ENCODE assay signal across 11 mouse cellular contexts in the genomic region with DNA sequence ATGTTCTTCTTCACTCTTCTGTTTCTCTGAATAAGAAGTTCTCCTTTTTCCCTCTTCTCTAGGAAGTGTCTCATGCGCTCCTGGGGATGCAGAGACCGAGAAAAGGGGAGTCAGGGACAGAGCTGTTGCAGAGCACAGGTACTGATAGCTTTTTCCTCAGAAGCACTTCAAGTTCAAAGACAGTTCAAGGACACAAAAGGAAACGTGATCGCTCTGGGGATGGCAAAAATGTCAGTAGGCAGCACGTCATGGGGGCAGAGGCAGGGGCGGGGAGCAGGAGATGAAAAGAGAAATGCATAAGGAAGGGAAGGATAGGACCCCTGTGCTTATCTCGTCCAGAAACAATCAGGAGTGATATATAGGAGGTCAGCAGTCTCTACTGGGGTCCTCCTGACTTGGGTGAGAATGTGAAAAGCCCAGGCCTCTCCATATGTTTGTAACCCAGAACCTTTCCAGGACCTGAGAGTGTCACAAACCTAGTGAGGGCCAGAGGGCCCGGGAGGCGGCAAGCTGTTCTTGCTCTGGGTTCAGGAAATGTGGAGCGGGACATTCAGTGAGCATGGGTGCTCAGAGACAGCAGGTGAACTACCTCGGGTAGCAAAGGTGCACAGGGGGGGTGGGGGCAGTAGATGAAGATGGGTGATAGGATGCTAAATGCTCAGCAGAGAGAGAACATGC. TPM values are rescaled to one million over a fixed set of nuclear protein-coding genes. Genes with fewer than 3 reads are reported as not detected.
A peak's percentile ranks its signal among the peaks of the same experiment; 100 is the strongest.
DNase-seq lines count a peak whose midpoint lies in the region; ATAC-seq lines count a peak whose summit lies in the region.
"Had no signal": no experiment of that assay in that cellular context is flagged by ENCODE, and none has a peak within 500 bp of the region (broad histone marks: within the 10 kb centered on the region; RNA-seq: fewer than 3 reads in every experiment).

No protein-coding gene starts in this region.

- no peak overlapping the region for H3K9ac ChIP-seq in heart, embryonic 12.5 days
- no peak overlapping the region for H3K9ac ChIP-seq in hindbrain, embryonic 15.5 days
- no peak overlapping the region for H3K9ac ChIP-seq in neural tube, embryonic 13.5 days
- no peak overlapping the region for H3K9ac ChIP-seq in intestine, embryonic 15.5 days

- DNase-seq in heart, adult 8-10 months (ENCODE audit: low spot score) = no peak
- DNase-seq in layer of hippocampus, adult 9-10 months (ENCODE audit: low spot score) = no peak
- DNase-seq: gastrocnemius, postnatal 25 days had no signal

- H3K4me2 ChIP-seq in heart, embryonic 12.5 days = peak overlapping the region; percentile 56
- peak overlapping the region; percentile 49 for H3K4me2 ChIP-seq in hindbrain, embryonic 15.5 days
- H3K4me2 ChIP-seq in neural tube, embryonic 13.5 days = peak overlapping the region; percentile 34
- no peak overlapping the region; the same call in 1 of the 2 replicates for H3K4me2 ChIP-seq in intestine, embryonic 15.5 days (replicated peaks)

- peak overlapping the region; percentile 48 for H3K27ac ChIP-seq in heart, embryonic 12.5 days (ENCODE audit: poor library complexity, severe bottlenecking)
- H3K27ac ChIP-seq in hindbrain, embryonic 15.5 days (replicated peaks) = no peak overlapping the region
- H3K27ac ChIP-seq in neural tube, embryonic 13.5 days (replicated peaks) = no peak overlapping the region
- no peak overlapping the region for H3K27ac ChIP-seq in intestine, embryonic 15.5 days

- peaks cover 12% of the 10 kb centered on the region for H3K4me1 ChIP-seq in heart, embryonic 12.5 days (replicated peaks)
- peaks cover 4% of the 10 kb centered on the region; the same call in 1 of the 2 replicates for H3K4me1 ChIP-seq in megakaryocyte, embryonic 14.5 days
- peaks cover 5% of the 10 kb centered on the region; the same call in 1 of the 2 replicates for H3K4me1 ChIP-seq in hindbrain, embryonic 15.5 days (replicated peaks)
- H3K4me1 ChIP-seq in neural tube, embryonic 13.5 days (replicated peaks) = peaks cover 9% of the 10 kb centered on the region
- peaks cover 10% of the 10 kb centered on the region for H3K4me1 ChIP-seq in intestine, embryonic 15.5 days (replicated peaks)

- H3K4me3 ChIP-seq in heart, embryonic 12.5 days = peak overlapping the region; percentile 8; the same call in 1 of the 2 replicates
- peak overlapping the region; percentile 0 for H3K4me3 ChIP-seq in megakaryocyte, embryonic 14.5 days (replicated peaks)
- H3K4me3 ChIP-seq in hindbrain, embryonic 15.5 days = no peak overlapping the region
- H3K4me3 ChIP-seq in neural tube, embryonic 13.5 days = no peak overlapping the region
- H3K4me3 ChIP-seq in intestine, embryonic 15.5 days (replicated peaks) = no peak overlapping the region

- H3K27me3 ChIP-seq in heart, embryonic 12.5 days (replicated peaks) = no peaks in the 10 kb centered on the region
- peaks cover 25% of the 10 kb centered on the region for H3K27me3 ChIP-seq in megakaryocyte, embryonic 14.5 days (replicated peaks)
- no peaks in the 10 kb centered on the region for H3K27me3 ChIP-seq in hindbrain, embryonic 15.5 days
- no peaks in the 10 kb centered on the region for H3K27me3 ChIP-seq in neural tube, embryonic 13.5 days
- H3K27me3 ChIP-seq in intestine, embryonic 15.5 days (replicated peaks) = no peaks in the 10 kb centered on the region

- ATAC-seq in heart, embryonic 12.5 days (ENCODE audit: insufficient number of reproducible peaks, low FRiP score) = 0 out of 2 replicates have a peak, but pooled peaks have one; percentile 15
- ATAC-seq in megakaryocyte, adult 5-6 weeks (ENCODE audit: poor library complexity, severe bottlenecking) = no peak
- ATAC-seq in hindbrain, embryonic 15.5 days (ENCODE audit: low FRiP score, low read depth) = peak; percentile 17; the same call in 1 of the 2 replicates
- ATAC-seq in neural tube, embryonic 13.5 days (ENCODE audit: low read depth) = peak; percentile 32; the same call in 1 of the 2 replicates
- no peak for ATAC-seq in intestine, embryonic 15.5 days

- no peaks in the 10 kb centered on the region for H3K9me3 ChIP-seq in heart, embryonic 12.5 days (replicated peaks)
- H3K9me3 ChIP-seq in megakaryocyte, embryonic 14.5 days = peaks cover 5% of the 10 kb centered on the region; the same call in 1 of the 2 replicates
- no peaks in the 10 kb centered on the region for H3K9me3 ChIP-seq in hindbrain, embryonic 15.5 days
- no peaks in the 10 kb centered on the region for H3K9me3 ChIP-seq in neural tube, embryonic 13.5 days
- H3K9me3 ChIP-seq in intestine, embryonic 15.5 days = no peaks in the 10 kb centered on the region

- H3K36me3 ChIP-seq in heart, embryonic 12.5 days = no peaks in the 10 kb centered on the region
- H3K36me3 ChIP-seq in megakaryocyte, embryonic 14.5 days (replicated peaks; ENCODE audit: low read length) = no peaks in the 10 kb centered on the region
- no peaks in the 10 kb centered on the region for H3K36me3 ChIP-seq in hindbrain, embryonic 15.5 days
- no peaks in the 10 kb centered on the region for H3K36me3 ChIP-seq in neural tube, embryonic 13.5 days
- H3K36me3 ChIP-seq in intestine, embryonic 15.5 days = no peaks in the 10 kb centered on the region

- WGBS in heart, embryonic 12.5 days = 26% methylated on average over 11 of the region's 11 CpGs
- 49% methylated on average over 11 of the region's 11 CpGs for WGBS in hindbrain, embryonic 15.5 days
- WGBS in neural tube, embryonic 13.5 days = 43% methylated on average over 11 of the region's 11 CpGs
- WGBS in intestine, embryonic 15.5 days = 42% methylated on average over 11 of the region's 11 CpGs

RNA-seq across cellular contexts. Expression of a gene that starts 0.5 kb away (rescaled TPM):
- 4.6 and 5.6 TPM in 2 replicates for polyA plus RNA-seq in heart, embryonic 12.5 days (2016; fragmentation: Nextera tagmentation; extraction: Ambion mirVana)
- total RNA-seq in heart, adult 8-10 months (2022) = not detected
- not detected in 2 replicates for polyA plus RNA-seq in megakaryocyte, embryonic 14.5 days (2012; ENCODE audit: insufficient read depth, low replicate concordance)
- not detected in 2 replicates for total RNA-seq in megakaryocyte, adult 5-6 weeks (2015)
- not detected in 2 replicates for total RNA-seq in megakaryocyte, adult 5-6 weeks (2017)
- polyA plus RNA-seq in hindbrain, embryonic 15.5 days (2015; fragmentation: Nextera tagmentation; extraction: Ambion mirVana) = 1.5 and 2.2 TPM in 2 replicates
- 0.33 TPM in 1 of 2 replicates, not detected in the other for polyA plus RNA-seq in neural tube, embryonic 13.5 days (2015; fragmentation: Nextera tagmentation; extraction: Ambion mirVana)
- 0.13 TPM in 1 of 2 replicates, not detected in the other for polyA plus RNA-seq in intestine, embryonic 15.5 days (2015; fragmentation: Nextera tagmentation; extraction: Ambion mirVana)
- total RNA-seq: gastrocnemius, postnatal 25 days; liver, adult 2 months had no signal
- polyA plus RNA-seq: C2C12; liver, adult 2 months had no signal

RNA-seq across cellular contexts. Expression of a gene that starts 48.6 kb away (rescaled TPM):
- 1.8 and 2.0 TPM in 2 replicates for polyA plus RNA-seq in heart, embryonic 12.5 days (2016; fragmentation: Nextera tagmentation; extraction: Ambion mirVana)
- 1 to 10 TPM; 6.3 to 7.6 (median 7.4) TPM for total RNA-seq in heart, adult 8-10 months (2022)
- polyA plus RNA-seq in megakaryocyte, embryonic 14.5 days (2012; ENCODE audit: insufficient read depth, low replicate concordance) = 1.4 and 3.5 TPM in 2 replicates
- 38.8 and 42.2 TPM in 2 replicates for total RNA-seq in megakaryocyte, adult 5-6 weeks (2015)
- total RNA-seq in megakaryocyte, adult 5-6 weeks (2017) = 128 TPM in 2 replicates
- polyA plus RNA-seq in hindbrain, embryonic 15.5 days (2015; fragmentation: Nextera tagmentation; extraction: Ambion mirVana) = 0.96 and 1.4 TPM in 2 replicates
- 1.4 and 1.6 TPM in 2 replicates for polyA plus RNA-seq in neural tube, embryonic 13.5 days (2015; fragmentation: Nextera tagmentation; extraction: Ambion mirVana)
- polyA plus RNA-seq in intestine, embryonic 15.5 days (2015; fragmentation: Nextera tagmentation; extraction: Ambion mirVana) = 3.9 and 4.5 TPM in 2 replicates
- polyA plus RNA-seq: C2C12 had no signal

Comparison
In these comparisons a context has a peak if more than half of its experiments do, and no peak if none do; other contexts are left out.
1. ATAC-seq: peak in heart, embryonic 12.5 days (single experiment), hindbrain, embryonic 15.5 days (single experiment) and neural tube, embryonic 13.5 days (single experiment); none in megakaryocyte, adult 5-6 weeks (single experiment) and intestine, embryonic 15.5 days (single experiment).
2. H3K4me3 ChIP-seq: peak in heart, embryonic 12.5 days (single experiment) and megakaryocyte, embryonic 14.5 days (single experiment); none in hindbrain, embryonic 15.5 days (single experiment), neural tube, embryonic 13.5 days (single experiment) and intestine, embryonic 15.5 days (single experiment).